Mouse (Mus musculus): ENCODE measurements around the gene Zfp683.

Zfp683 gene

GRCm38 (mm10) chr4:134053538-134053937 lies at the start of gene Zfp683:
Gene Zfp683 (plus strand): TSS chr4:134053838.
- DNase-seq = no peak

- no peak for DNase-seq
Observed at GRCm38 (mm10) chr4:134005581-134006358, 47.9 kb upstream of the Zfp683 start.

- DNase-seq = no peak
Observed at GRCm38 (mm10) chr4:134006845-134007244, 46.8 kb upstream of the Zfp683 start.

GRCm38 (mm10) chr4:134009709-134010108 lies 43.9 kb upstream of the Zfp683 start:
- no peak for DNase-seq

- DNase-seq = no peak
Observed at GRCm38 (mm10) chr4:134011450-134012414, 41.9 kb upstream of the Zfp683 start.

GRCm38 (mm10) chr4:134012858-134013528 lies 40.6 kb upstream of the Zfp683 start:
- DNase-seq = no peak

- DNase-seq = no peak
Observed at GRCm38 (mm10) chr4:134016208-134016607, 37.4 kb upstream of the Zfp683 start.

GRCm38 (mm10) chr4:134016767-134017166 lies 36.9 kb upstream of the Zfp683 start:
- no peak for DNase-seq

- DNase-seq = no peak
Observed at GRCm38 (mm10) chr4:134017201-134017865, 36.3 kb upstream of the Zfp683 start.

- no peak for DNase-seq
Observed at GRCm38 (mm10) chr4:134018038-134018778, 35.4 kb upstream of the Zfp683 start.

GRCm38 (mm10) chr4:134018779-134019145 lies 34.9 kb upstream of the Zfp683 start, which contains the start of gene Lin28a:
Gene Lin28a (minus strand): TSS chr4:134018841.
- DNase-seq = no peak

GRCm38 (mm10) chr4:134019210-134019609 lies 34.4 kb upstream of the Zfp683 start:
- DNase-seq = no peak

- no peak for DNase-seq
Observed at GRCm38 (mm10) chr4:134019641-134020351, 33.8 kb upstream of the Zfp683 start.

- DNase-seq = peak; percentile 80
Observed at GRCm38 (mm10) chr4:134020621-134021020, 33.0 kb upstream of the Zfp683 start.

GRCm38 (mm10) chr4:134025802-134026201 lies 27.8 kb upstream of the Zfp683 start:
- no peak for DNase-seq

- peak; percentile 81 for DNase-seq
Observed at GRCm38 (mm10) chr4:134035953-134036352, 17.7 kb upstream of the Zfp683 start.

- no peak for DNase-seq
Observed at GRCm38 (mm10) chr4:134041317-134042123, 12.1 kb upstream of the Zfp683 start.

GRCm38 (mm10) chr4:134043041-134043440 lies 10.6 kb upstream of the Zfp683 start:
- DNase-seq = no peak

GRCm38 (mm10) chr4:134047648-134048047 lies 6.0 kb upstream of the Zfp683 start:
- no peak for DNase-seq

GRCm38 (mm10) chr4:134051912-134052311 lies 1.7 kb upstream of the Zfp683 start:
- DNase-seq = no peak

All from kidney, adult 18-20 months (tissue).